Mouse (Mus musculus): ENCODE results near the gene Ckap2. TPM values are rescaled to one million over a fixed set of nuclear protein-coding genes. Genes with fewer than 3 reads are reported as not detected.

Gene Ckap2
- 10.5 and 12.2 TPM in 2 replicates for polyA plus RNA-seq (2012; rRNA removed)

DNA sequence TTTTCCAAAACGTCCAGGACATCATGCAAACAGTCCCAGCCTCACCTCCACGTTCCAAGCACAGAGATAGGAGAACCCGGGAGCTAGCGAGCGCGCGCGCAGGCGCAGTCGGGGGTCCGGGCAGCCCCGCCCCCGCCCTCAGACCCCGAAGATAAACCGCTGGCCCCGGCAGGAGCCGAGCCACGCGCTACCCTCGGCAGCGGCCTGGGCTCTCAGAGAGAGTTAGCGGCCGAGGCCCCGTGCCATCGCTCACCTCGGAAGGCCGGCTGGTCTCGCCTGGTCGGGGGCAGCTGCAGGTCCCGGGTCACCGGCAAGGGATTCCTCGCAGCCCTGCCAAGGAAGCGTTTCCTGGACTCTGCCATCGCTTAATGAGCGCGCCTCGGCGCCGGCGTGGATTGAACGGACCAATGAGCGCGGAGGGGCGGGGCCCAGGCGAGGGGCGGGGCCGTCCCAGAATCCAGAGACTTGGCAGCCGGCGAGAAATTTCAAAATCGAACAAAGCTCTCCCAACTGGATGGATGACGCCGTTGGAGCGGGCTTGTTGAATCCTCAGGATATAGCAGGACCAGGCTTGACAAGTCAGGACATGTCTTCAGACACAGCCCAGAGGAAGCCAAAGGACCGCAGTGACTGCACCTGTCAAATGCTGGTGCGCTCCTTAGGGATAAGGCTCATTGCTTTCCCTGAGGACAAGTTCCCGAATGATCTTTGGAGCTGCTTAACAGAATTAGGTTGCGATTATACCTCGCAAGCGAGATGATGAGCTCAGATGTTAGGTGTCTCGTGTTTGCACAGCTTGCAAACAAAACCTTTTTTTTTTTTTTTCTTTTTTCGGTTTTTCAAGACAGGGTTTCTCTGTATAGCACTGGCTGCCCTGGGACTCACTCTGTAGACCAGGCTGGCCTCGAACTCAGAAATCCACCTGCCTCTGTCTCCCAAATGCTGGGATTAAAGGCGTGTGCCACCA, at the start of gene Ckap2:
TSS of gene Ckap2 (minus strand) at position 389 of the 967 bp plus-strand sequence.

DNA sequence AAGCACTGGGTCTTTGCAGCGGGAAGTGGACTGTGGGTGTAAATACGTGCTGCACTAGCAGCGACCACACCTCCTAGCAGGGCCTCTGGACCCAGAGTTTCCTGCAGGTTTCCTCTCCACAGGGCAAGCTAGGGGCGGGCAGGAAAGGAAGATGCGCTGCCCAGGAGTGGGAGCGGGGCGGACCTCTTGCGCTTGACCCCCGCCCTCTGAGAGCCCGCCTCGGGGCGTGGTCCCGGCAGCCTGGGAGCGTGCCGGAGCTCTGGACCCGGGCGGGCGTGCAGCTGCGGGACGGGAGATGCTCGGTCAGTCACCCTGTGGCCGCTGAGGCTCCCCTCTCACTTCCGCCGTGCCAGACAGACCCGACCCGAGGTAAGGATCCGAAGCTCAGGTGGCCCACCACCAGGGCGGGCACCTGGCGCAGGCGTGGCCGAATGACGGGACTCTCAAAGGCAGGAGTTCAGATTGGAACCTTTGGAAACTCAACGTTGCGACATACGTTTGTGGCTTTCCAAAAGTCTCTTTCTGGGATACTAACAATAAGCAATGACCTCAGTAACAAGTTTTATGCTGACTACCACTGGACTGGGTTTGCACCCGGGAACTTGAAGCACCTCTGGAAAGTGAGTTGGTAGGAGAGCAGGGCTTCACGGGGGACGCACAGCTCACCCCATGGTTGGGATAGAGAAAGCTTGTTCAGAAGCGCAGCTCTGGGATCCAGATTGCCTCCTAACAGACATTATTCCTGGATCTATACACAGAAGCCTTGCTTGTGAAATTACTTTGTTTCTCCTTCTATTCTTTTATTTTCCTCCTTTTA, 41.6 kb upstream of the Ckap2 start, which contains the start of gene Thsd1:
TSS of gene Thsd1 (plus strand) at position 253 of the 817 bp plus-strand sequence.

DNA sequence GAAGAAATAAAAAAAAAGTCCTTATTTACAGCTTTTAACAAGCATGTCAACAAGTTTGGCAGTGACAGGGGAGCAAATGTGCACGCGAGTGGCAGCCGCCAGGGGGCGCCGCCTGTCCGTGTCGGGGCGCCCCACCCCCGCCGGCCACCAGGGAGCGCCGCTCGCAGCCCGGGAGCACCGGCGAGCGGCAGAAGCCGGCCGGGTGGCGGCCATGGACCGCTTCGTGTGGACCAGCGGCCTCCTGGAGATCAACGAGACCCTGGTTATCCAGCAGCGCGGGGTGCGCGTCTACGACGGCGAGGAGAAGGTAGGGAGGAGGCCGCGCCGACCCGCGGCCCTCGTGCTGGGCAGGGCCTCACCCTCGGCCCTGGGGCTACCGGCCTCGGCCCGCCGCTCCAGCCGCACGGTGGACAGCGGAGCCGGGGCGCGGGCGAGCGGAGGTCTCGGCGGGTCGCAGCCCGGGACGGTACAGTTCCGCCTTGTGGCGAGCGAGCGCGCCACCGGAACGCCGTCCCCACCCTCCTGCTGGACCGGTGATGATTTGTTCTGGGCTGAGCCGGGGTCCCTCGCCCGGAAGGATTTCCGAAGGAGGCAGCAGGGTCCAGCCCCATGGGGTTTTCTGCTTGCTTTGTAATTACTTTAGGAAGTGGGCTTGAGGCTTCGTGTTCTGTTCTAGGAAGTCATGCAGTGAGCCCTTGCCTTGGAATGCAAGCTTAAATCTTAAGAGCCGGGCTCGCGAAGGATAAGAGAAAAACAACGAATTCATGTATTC, 7.2 kb upstream of the Ckap2 start, which contains the start of gene Vps36:
TSS of gene Vps36 (plus strand) at position 150 of the 772 bp plus-strand sequence.

DNA sequence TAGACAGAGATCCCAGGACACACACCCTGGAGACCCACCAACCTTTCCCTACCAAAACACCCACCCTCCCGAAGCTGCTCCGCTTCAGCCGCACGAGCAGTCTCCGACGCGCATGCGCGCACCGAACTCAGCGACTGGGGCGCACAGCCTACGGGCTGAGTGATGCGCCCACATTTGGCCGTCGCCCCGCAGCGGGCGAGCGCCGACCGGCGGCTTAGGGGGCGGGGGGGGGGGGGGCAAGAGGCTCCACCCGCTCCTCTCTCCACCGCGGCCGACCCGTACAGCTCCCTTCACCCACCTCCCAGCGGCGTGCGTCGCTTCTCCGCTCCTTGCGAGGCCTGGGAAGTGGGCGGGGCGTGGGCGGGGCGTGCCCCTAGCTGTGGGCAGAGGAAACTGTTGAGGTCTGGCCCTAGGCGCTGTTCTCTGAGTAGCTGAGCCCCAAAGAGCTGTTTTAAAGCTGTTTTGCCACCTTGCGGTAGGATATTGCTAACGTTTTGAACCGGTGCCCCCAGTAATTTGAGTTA, 19.5 kb downstream of the Ckap2 start, which contains the start of gene Nek3:
TSS of gene Nek3 (minus strand) at position 356 of the 524 bp plus-strand sequence.

DNA sequence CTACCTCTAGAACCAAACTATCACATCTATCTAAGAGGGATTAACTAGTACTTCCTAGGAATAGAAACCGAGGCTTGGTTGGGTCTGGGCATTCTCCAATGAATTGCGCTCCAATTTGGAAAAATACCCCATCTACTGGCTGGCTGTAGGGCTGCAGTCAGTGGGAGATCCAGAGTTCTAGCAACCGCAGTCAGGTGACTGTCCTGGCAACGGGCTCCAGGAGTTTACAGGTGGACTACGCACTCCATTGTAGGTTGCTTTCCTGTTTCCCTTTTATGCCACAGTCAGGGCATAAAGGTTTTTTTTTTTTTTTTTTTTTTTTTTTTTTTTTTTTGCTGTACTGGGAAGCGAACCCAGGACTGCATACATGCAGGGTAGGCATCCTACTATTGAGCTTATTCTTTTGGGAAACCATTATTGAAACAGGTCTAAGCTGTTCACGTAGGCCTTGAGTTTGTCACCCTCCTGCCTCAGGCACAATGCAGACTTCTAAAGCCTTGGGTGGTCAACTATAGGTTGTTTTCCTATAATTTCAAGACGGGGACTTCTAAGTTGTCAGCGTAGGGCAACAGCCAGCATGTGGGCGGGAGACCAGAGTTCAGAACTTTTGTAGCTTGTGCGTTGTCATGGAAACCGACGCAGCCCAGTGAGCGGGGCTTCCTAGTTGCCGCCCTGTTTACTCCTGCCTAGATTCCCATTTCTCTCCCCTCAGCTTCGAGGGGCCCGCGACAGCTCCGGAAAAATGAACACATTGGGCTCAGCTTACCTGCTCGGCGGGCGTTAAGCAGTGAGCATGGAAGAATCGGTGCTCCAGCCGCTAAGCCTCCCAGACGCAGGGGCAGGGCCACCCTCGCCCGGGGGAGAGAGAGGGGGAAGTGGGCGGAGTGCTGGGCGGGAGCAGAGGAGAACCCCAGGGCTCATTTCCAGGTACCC, 61.1 kb downstream of the Ckap2 start, which contains the start of gene Nek5:
TSS of gene Nek5 (minus strand) at position 834 of the 933 bp plus-strand sequence.

Other genes with a start within 250 kb of the Ckap2 start
- gene Defb35, start 247.5 kb downstream of the Ckap2 start, polyA plus RNA-seq (2012; rRNA removed) = not detected in 2 replicates
- gene Defb13, start 239.1 kb downstream of the Ckap2 start, polyA plus RNA-seq (2012; rRNA removed) = not detected in 2 replicates
- gene Fam90a1a, start 227.1 kb downstream of the Ckap2 start, polyA plus RNA-seq (2012; rRNA removed) = not detected in 2 replicates
- gene Ccdc70, start 216.0 kb downstream of the Ckap2 start, polyA plus RNA-seq (2012; rRNA removed) = not detected in 2 replicates
- gene Atp7b, start 125.5 kb downstream of the Ckap2 start, polyA plus RNA-seq (2012; rRNA removed) = 7.0 and 9.3 TPM in 2 replicates
- gene Alg11, start 125.1 kb downstream of the Ckap2 start, polyA plus RNA-seq (2012; rRNA removed) = 5.4 and 5.7 TPM in 2 replicates
- 0.14 and 0.15 TPM in 2 replicates for gene Nek5, start 60.8 kb downstream of the Ckap2 start, polyA plus RNA-seq (2012; rRNA removed)
- 1.5 and 1.6 TPM in 2 replicates for gene Nek3, start 19.4 kb downstream of the Ckap2 start, polyA plus RNA-seq (2012; rRNA removed)
- 5.2 and 5.3 TPM in 2 replicates for gene Vps36, start 7.0 kb upstream of the Ckap2 start, polyA plus RNA-seq (2012; rRNA removed)
- gene Thsd1, start 41.5 kb upstream of the Ckap2 start, polyA plus RNA-seq (2012; rRNA removed) = 1.7 and 2.2 TPM in 2 replicates
- not detected in 2 replicates for gene Tpte, start 97.6 kb upstream of the Ckap2 start, polyA plus RNA-seq (2012; rRNA removed)
- gene Slc25a15, start 212.8 kb upstream of the Ckap2 start, polyA plus RNA-seq (2012; rRNA removed) = 14.8 and 17.8 TPM in 2 replicates
- gene Mrps31, start 225.5 kb upstream of the Ckap2 start, polyA plus RNA-seq (2012; rRNA removed) = 15.5 and 15.8 TPM in 2 replicates